Mouse (Mus musculus): ENCODE measurements around the gene Rarres2. TPM values are rescaled to one million over a fixed set of nuclear protein-coding genes. Genes with fewer than 3 reads are reported as not detected.

Rarres2 gene
- total and polyA plus RNA-seq, 2 experiments from 2014 or later, result 65.7 to 72.8 TPM

- H3K4me2 ChIP-seq (ENCODE audit: low read depth, low read length), result no peak overlapping the region
- WGBS, result 74% methylated on average over 5 of the region's 5 CpGs
- no peaks in the 10 kb centered on the region; the same call in 1 of the 2 replicates for H3K27me3 ChIP-seq (ENCODE audit: control insufficient read depth, insufficient read depth, low read length)
- peaks cover 6% of the 10 kb centered on the region; the same call in 1 of the 2 replicates for H3K4me1 ChIP-seq (ENCODE audit: control insufficient read depth, insufficient read depth)
- TF ChIP-seq CTCF (IDR thresholded peaks at IDR 0.05; ENCODE audit: low read depth), result no peak
- no peak for TF ChIP-seq EP300 (IDR thresholded peaks at IDR 0.05; ENCODE audit: low read depth)
- no peaks in the 10 kb centered on the region for H3K36me3 ChIP-seq (replicated peaks; ENCODE audit: control insufficient read depth, insufficient read depth, low read length)
- no peak for ATAC-seq (ENCODE audit: insufficient read depth, low read depth)
- no peak for DNase-seq (ENCODE audit: low spot score)
- no peak overlapping the region for H3K4me3 ChIP-seq (ENCODE audit: low read depth, low read length)
- H3K9me3 ChIP-seq (replicated peaks; ENCODE audit: control insufficient read depth, low read length), result no peaks in the 10 kb centered on the region
- H3K27ac ChIP-seq (ENCODE audit: low read depth), result no peak overlapping the region
- no peak overlapping the region for H3K9ac ChIP-seq (replicated peaks; ENCODE audit: low read depth, low read length)
Observed at GRCm38 (mm10) chr6:48539860-48540259, 32.7 kb downstream of the Rarres2 start.

- DNase-seq (ENCODE audit: low spot score), result peak; percentile 82
- Histone ChIP-seq H3K9me3 (replicated peaks; ENCODE audit: control insufficient read depth, low read length) (no peaks in the 10 kb centered on the region), H3K9ac (replicated peaks; ENCODE audit: low read depth, low read length) (no peak overlapping the region), H3K4me3 (ENCODE audit: low read depth, low read length) (no peak overlapping the region), H3K4me1 (ENCODE audit: control insufficient read depth, insufficient read depth) (peaks cover 6% of the 10 kb centered on the region; the same call in 1 of the 2 replicates), H3K27ac (ENCODE audit: low read depth) (no peak overlapping the region), H3K36me3 (replicated peaks; ENCODE audit: control insufficient read depth, insufficient read depth, low read length) (no peaks in the 10 kb centered on the region), H3K4me2 (ENCODE audit: low read depth, low read length) (no peak overlapping the region), H3K27me3 (ENCODE audit: control insufficient read depth, insufficient read depth, low read length) (no peaks in the 10 kb centered on the region; the same call in 1 of the 2 replicates)
- no peak for ATAC-seq (ENCODE audit: insufficient read depth, low read depth)
- 70% methylated on average over 4 of the region's 5 CpGs for WGBS
- peak; percentile 77 for TF ChIP-seq CTCF (IDR thresholded peaks at IDR 0.05; ENCODE audit: low read depth)
- no peak for TF ChIP-seq EP300 (IDR thresholded peaks at IDR 0.05; ENCODE audit: low read depth)
Observed at GRCm38 (mm10) chr6:48538841-48539737, 33.5 kb downstream of the Rarres2 start.

GRCm38 (mm10) chr6:48537105-48537954 is 35.3 kb downstream of the Rarres2 start, which contains the start of gene Atp6v0e2:
Gene Atp6v0e2, plus strand, starts transcription at chr6:48537615.
- Histone ChIP-seq H3K4me3 (ENCODE audit: low read depth, low read length) (peak within 1 kb of the TSS; percentile 35), H3K9ac (replicated peaks; ENCODE audit: low read depth, low read length) (peak within 1 kb of the TSS; percentile 35; the same call in 1 of the 2 replicates), H3K36me3 (replicated peaks; ENCODE audit: control insufficient read depth, insufficient read depth, low read length) (0 out of 2 replicates have a peak, but pooled peaks cover under 1% of the 10 kb centered on the region), H3K4me1 (ENCODE audit: control insufficient read depth, insufficient read depth) (peaks cover 6% of the 10 kb centered on the region; the same call in 1 of the 2 replicates), H3K4me2 (ENCODE audit: low read depth, low read length) (peak within 1 kb of the TSS; percentile 56), H3K9me3 (replicated peaks; ENCODE audit: control insufficient read depth, low read length) (no peaks in the 10 kb centered on the region), H3K27me3 (ENCODE audit: control insufficient read depth, insufficient read depth, low read length) (no peaks in the 10 kb centered on the region; the same call in 1 of the 2 replicates), H3K27ac (ENCODE audit: low read depth) (no peak within 1 kb of the TSS)
- TF ChIP-seq EP300 (IDR thresholded peaks at IDR 0.05; ENCODE audit: low read depth) (no peak), CTCF (IDR thresholded peaks at IDR 0.05; ENCODE audit: low read depth) (no peak)
- peak; percentile 76 for ATAC-seq (ENCODE audit: insufficient read depth, low read depth)
- DNase-seq (ENCODE audit: low spot score), result peak; percentile 73
- 7% methylated on average over 38 of the region's 38 CpGs for WGBS

GRCm38 (mm10) chr6:48536091-48536490 is 36.5 kb downstream of the Rarres2 start:
- H3K4me2 ChIP-seq (ENCODE audit: low read depth, low read length), result no peak overlapping the region

GRCm38 (mm10) chr6:48534913-48535312 is 37.7 kb downstream of the Rarres2 start:
- TF ChIP-seq CTCF (IDR thresholded peaks at IDR 0.05; ENCODE audit: low read depth) (no peak), EP300 (IDR thresholded peaks at IDR 0.05; ENCODE audit: low read depth) (no peak)
- H3K9ac ChIP-seq (replicated peaks; ENCODE audit: low read depth, low read length), result no peak overlapping the region
- H3K4me1 ChIP-seq (ENCODE audit: control insufficient read depth, insufficient read depth), result peaks cover 6% of the 10 kb centered on the region; the same call in 1 of the 2 replicates
- no peaks in the 10 kb centered on the region for H3K9me3 ChIP-seq (replicated peaks; ENCODE audit: control insufficient read depth, low read length)
- no peak overlapping the region for H3K4me3 ChIP-seq (ENCODE audit: low read depth, low read length)
- 60% methylated on average over 8 of the region's 8 CpGs for WGBS
- no peak overlapping the region for H3K27ac ChIP-seq (ENCODE audit: low read depth)
- H3K36me3 ChIP-seq (replicated peaks; ENCODE audit: control insufficient read depth, insufficient read depth, low read length), result 0 out of 2 replicates have a peak, but pooled peaks cover 4% of the 10 kb centered on the region
- no peak overlapping the region for H3K4me2 ChIP-seq (ENCODE audit: low read depth, low read length)
- ATAC-seq (ENCODE audit: insufficient read depth, low read depth) (no peak), DNase-seq (ENCODE audit: low spot score) (no peak)
- H3K27me3 ChIP-seq (ENCODE audit: control insufficient read depth, insufficient read depth, low read length), result no peaks in the 10 kb centered on the region; the same call in 1 of the 2 replicates

More at GRCm38 (mm10) chr6:48536091-48536490, 36.5 kb downstream of the Rarres2 start:
- H3K27ac ChIP-seq (ENCODE audit: low read depth), result no peak overlapping the region
- no peak for DNase-seq (ENCODE audit: low spot score)
- H3K4me1 ChIP-seq (ENCODE audit: control insufficient read depth, insufficient read depth), result peaks cover 6% of the 10 kb centered on the region; the same call in 1 of the 2 replicates
- H3K9me3 ChIP-seq (replicated peaks; ENCODE audit: control insufficient read depth, low read length), result no peaks in the 10 kb centered on the region
- no peak overlapping the region for H3K4me3 ChIP-seq (ENCODE audit: low read depth, low read length)
- no peak overlapping the region for H3K9ac ChIP-seq (replicated peaks; ENCODE audit: low read depth, low read length)
- no peak for ATAC-seq (ENCODE audit: insufficient read depth, low read depth)
- TF ChIP-seq CTCF (IDR thresholded peaks at IDR 0.05; ENCODE audit: low read depth), result no peak
- TF ChIP-seq EP300 (IDR thresholded peaks at IDR 0.05; ENCODE audit: low read depth), result no peak
- no peaks in the 10 kb centered on the region; the same call in 1 of the 2 replicates for H3K27me3 ChIP-seq (ENCODE audit: control insufficient read depth, insufficient read depth, low read length)
- 0 out of 2 replicates have a peak, but pooled peaks cover 4% of the 10 kb centered on the region for H3K36me3 ChIP-seq (replicated peaks; ENCODE audit: control insufficient read depth, insufficient read depth, low read length)
- 65% methylated on average over 4 of the region's 4 CpGs for WGBS
